ENCODE assay signal across 7 mouse cellular contexts in the genomic region with DNA sequence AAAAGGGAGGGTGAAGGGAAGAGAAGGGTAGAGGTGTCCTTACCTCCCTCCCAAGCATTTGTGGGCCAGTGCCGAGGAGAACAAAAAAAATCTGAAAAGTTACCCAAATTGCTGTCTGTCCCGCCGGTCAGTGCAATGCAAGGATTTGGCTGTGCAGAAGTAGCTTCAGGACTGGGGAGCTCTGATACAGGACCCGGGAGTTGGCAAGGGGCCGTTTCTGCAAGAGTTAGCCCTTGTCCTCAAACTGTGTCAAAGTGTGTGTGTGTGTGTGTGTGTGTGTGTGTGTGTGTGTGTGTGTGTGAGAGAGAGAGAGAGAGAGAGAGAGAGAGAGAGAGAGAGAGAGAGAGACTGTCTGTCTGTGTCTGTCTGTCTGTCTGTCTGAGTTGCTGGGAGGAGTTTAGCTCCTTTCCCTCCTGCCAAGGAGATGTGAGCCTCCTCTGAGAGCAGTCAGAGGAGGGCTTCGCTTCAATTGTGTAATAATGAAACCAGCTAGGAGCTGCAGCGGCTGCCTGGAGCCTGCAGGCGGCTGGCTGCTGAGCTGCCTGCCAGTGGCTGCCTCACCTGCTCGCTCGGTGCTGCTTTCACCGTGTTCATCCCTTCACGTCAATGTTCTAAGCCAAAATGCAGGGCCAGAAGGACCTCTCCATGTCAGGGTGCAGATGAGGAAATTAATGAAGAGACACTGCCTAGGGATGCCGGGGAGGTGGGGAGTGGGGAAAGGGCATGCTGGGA. TPM values are rescaled to one million over a fixed set of nuclear protein-coding genes. Genes with fewer than 3 reads are reported as not detected.
DNase-seq lines count a peak whose midpoint lies in the region; ATAC-seq lines count a peak whose summit lies in the region.

No protein-coding gene starts in this region.

- ATAC-seq in cerebellum, adult (ENCODE audit: insufficient number of reproducible peaks, low FRiP score, low TSS enrichment) = peak; percentile 67
- peak; percentile 62 for ATAC-seq in forebrain, embryonic 13.5 days
- ATAC-seq in hindbrain, embryonic 13.5 days (ENCODE audit: low FRiP score) = peak; percentile 78
- peak; percentile 77 for ATAC-seq in midbrain, embryonic 11.5 days (ENCODE audit: low FRiP score)
- no peak for ATAC-seq in stomach, embryonic 15.5 days (ENCODE audit: insufficient read depth, low FRiP score, low read depth)

- peak overlapping the region; percentile 77 for H3K4me2 ChIP-seq in forebrain, embryonic 13.5 days
- H3K4me2 ChIP-seq in hindbrain, embryonic 13.5 days = peak overlapping the region; percentile 84
- H3K4me2 ChIP-seq in midbrain, embryonic 11.5 days = peak overlapping the region; percentile 87
- H3K4me2 ChIP-seq in stomach, embryonic 15.5 days = peak overlapping the region; percentile 65

- WGBS in forebrain, embryonic 13.5 days = 1% methylated on average over 13 of the region's 13 CpGs
- 4% methylated on average over 13 of the region's 13 CpGs for WGBS in hindbrain, embryonic 13.5 days
- WGBS in midbrain, embryonic 11.5 days = 2% methylated on average over 13 of the region's 13 CpGs
- WGBS in stomach, embryonic 15.5 days = 8% methylated on average over 13 of the region's 13 CpGs

- H3K27ac ChIP-seq in forebrain, embryonic 13.5 days = peak overlapping the region; percentile 94
- H3K27ac ChIP-seq in hindbrain, embryonic 13.5 days = peak overlapping the region; percentile 86
- H3K27ac ChIP-seq in midbrain, embryonic 11.5 days (ENCODE audit: low read depth, low read length) = no peak overlapping the region
- no peak overlapping the region for H3K27ac ChIP-seq in stomach, embryonic 15.5 days

- DNase-seq in R1 (ENCODE audit: low read depth, low spot score) = peak; percentile 18
- peak; percentile 36 to 60 for DNase-seq in left cerebral cortex, adult 18-20 months (ENCODE audit: low spot score in 2 of 2)
- DNase-seq in midbrain, embryonic 11.5 days (ENCODE audit: low spot score, missing footprints) = peak; percentile 90

- no peaks in the 10 kb centered on the region for H3K9me3 ChIP-seq in forebrain, embryonic 13.5 days (replicated peaks)
- H3K9me3 ChIP-seq in hindbrain, embryonic 13.5 days = no peaks in the 10 kb centered on the region
- no peaks in the 10 kb centered on the region for H3K9me3 ChIP-seq in midbrain, embryonic 11.5 days (ENCODE audit: control insufficient read depth, low read length)
- H3K9me3 ChIP-seq in stomach, embryonic 15.5 days = no peaks in the 10 kb centered on the region

- H3K27me3 ChIP-seq in forebrain, embryonic 13.5 days = no peaks in the 10 kb centered on the region
- no peaks in the 10 kb centered on the region for H3K27me3 ChIP-seq in hindbrain, embryonic 13.5 days
- H3K27me3 ChIP-seq in midbrain, embryonic 11.5 days (ENCODE audit: control insufficient read depth, insufficient read depth, low read length) = no peaks in the 10 kb centered on the region; the same call in 1 of the 2 replicates
- H3K27me3 ChIP-seq in stomach, embryonic 15.5 days (replicated peaks) = 0 out of 2 replicates have a peak, but pooled peaks cover 7% of the 10 kb centered on the region

- H3K4me3 ChIP-seq in forebrain, embryonic 13.5 days = peak overlapping the region; percentile 58
- H3K4me3 ChIP-seq in hindbrain, embryonic 13.5 days = peak overlapping the region; percentile 50
- peak overlapping the region; percentile 39 for H3K4me3 ChIP-seq in midbrain, embryonic 11.5 days (ENCODE audit: low read depth, low read length)
- peak overlapping the region; percentile 33 for H3K4me3 ChIP-seq in stomach, embryonic 15.5 days (replicated peaks)

- peak overlapping the region; percentile 74 for H3K9ac ChIP-seq in forebrain, embryonic 13.5 days
- H3K9ac ChIP-seq in hindbrain, embryonic 13.5 days = peak overlapping the region; percentile 74
- peak overlapping the region; percentile 53 for H3K9ac ChIP-seq in midbrain, embryonic 11.5 days (ENCODE audit: low read length)
- no peak overlapping the region for H3K9ac ChIP-seq in stomach, embryonic 15.5 days

- H3K36me3 ChIP-seq in forebrain, embryonic 13.5 days (ENCODE audit: poor library complexity, severe bottlenecking) = no peaks in the 10 kb centered on the region
- H3K36me3 ChIP-seq in hindbrain, embryonic 13.5 days = no peaks in the 10 kb centered on the region
- H3K36me3 ChIP-seq in midbrain, embryonic 11.5 days (ENCODE audit: control insufficient read depth, insufficient read depth, low read length) = no peaks in the 10 kb centered on the region
- no peaks in the 10 kb centered on the region for H3K36me3 ChIP-seq in stomach, embryonic 15.5 days

- peaks cover 73% of the 10 kb centered on the region for H3K4me1 ChIP-seq in forebrain, embryonic 13.5 days
- peaks cover 74% of the 10 kb centered on the region for H3K4me1 ChIP-seq in hindbrain, embryonic 13.5 days (replicated peaks)
- H3K4me1 ChIP-seq in midbrain, embryonic 11.5 days (ENCODE audit: control insufficient read depth, insufficient read depth, low read length) = peaks cover 9% of the 10 kb centered on the region
- peaks cover 12% of the 10 kb centered on the region; the same call in 1 of the 2 replicates for H3K4me1 ChIP-seq in stomach, embryonic 15.5 days

RNA-seq across cellular contexts. Expression of a gene that starts 0.9 kb away (rescaled TPM):
- 5.9 and 6.7 TPM in 2 replicates for polyA plus RNA-seq in forebrain, embryonic 13.5 days (2015; fragmentation: Nextera tagmentation; extraction: Ambion mirVana)
- 4.0 and 4.5 TPM in 2 replicates for polyA plus RNA-seq in hindbrain, embryonic 13.5 days (2015; fragmentation: Nextera tagmentation; extraction: Ambion mirVana)
- 1 to 10 TPM; 6.2 to 6.5 TPM for total RNA-seq in left cerebral cortex, adult 18-20 months (2021)
- 1.1 and 1.4 TPM in 2 replicates for polyA plus RNA-seq in midbrain, embryonic 11.5 days (2014; fragmentation: Nextera tagmentation; extraction: Ambion mirVana)
- 0.08 and 0.17 TPM in 2 replicates for polyA plus RNA-seq in stomach, embryonic 15.5 days (2015; fragmentation: Nextera tagmentation; extraction: Ambion mirVana)

Comparison
In these comparisons a context has a peak if more than half of its experiments do, and no peak if none do; other contexts are left out.
1. DNase-seq: peak in every context shown above with its lines; median percentile 90 in midbrain, embryonic 11.5 days; 48 in left cerebral cortex, adult 18-20 months; 18 in R1.
2. H3K27ac ChIP-seq: peak in forebrain, embryonic 13.5 days (single experiment) and hindbrain, embryonic 13.5 days (single experiment); none in midbrain, embryonic 11.5 days (single experiment) and stomach, embryonic 15.5 days (single experiment).
3. Peak in every context shown above with its lines, with median percentiles within 50 percentile points of each other: H3K4me2 ChIP-seq and H3K4me3 ChIP-seq.